Mouse (Mus musculus) heart, embryonic 16.5 days (tissue): ENCODE measurements around the gene Vps54. TPM values are rescaled to one million over a fixed set of nuclear protein-coding genes. Genes with fewer than 3 reads are reported as not detected.
"Not testable (repeated sequence)": the region's sequence is repeated elsewhere in the genome, so short reads cannot be mapped to it uniquely, and the experiment has no call there.

Experiments used
- ATAC-seq: fragments of 200-750 bp; cut with Nextera tagmentation; replicated peaks from 2 replicates; pipeline ENCODE4 v1.8.0; 2017; ENCODE audit warnings: moderate number of reproducible peaks; ENCODE audit not compliant: insufficient read depth, low FRiP score; ENCODE audit errors: extremely low read depth
- H3K27ac ChIP-seq: fragments of 300-500 bp; sonication (generic); 2 replicates; pipeline ENCODE4 v1.5.1; 2014; ENCODE audit warnings: mild to moderate bottlenecking, low read length, control low read depth, moderate library complexity
- H3K27me3 ChIP-seq: fragments of 300-500 bp; sonication (generic); 2 replicates; pipeline ENCODE4 v1.6.1; 2014; ENCODE audit warnings: low read length, mixed read lengths; ENCODE audit not compliant: control insufficient read depth, insufficient read depth
- H3K36me3 ChIP-seq: fragments of 300-500 bp; sonication (generic); 2 replicates; pipeline ENCODE4 v1.6.1; 2014; ENCODE audit not compliant: control insufficient read depth, insufficient read depth
- H3K4me1 ChIP-seq: fragments of 300-500 bp; sonication (generic); 2 replicates; pipeline ENCODE4 v1.6.1; 2014; ENCODE audit warnings: low read length, mixed read lengths; ENCODE audit not compliant: control insufficient read depth, insufficient read depth
- H3K4me2 ChIP-seq: fragments of 300-500 bp; sonication (generic); 2 replicates; pipeline ENCODE4 v1.6.1; 2014; ENCODE audit warnings: low read depth, mild to moderate bottlenecking, control low read depth, low read length
- H3K4me3 ChIP-seq: fragments of 300-500 bp; sonication (generic); 2 replicates; pipeline ENCODE4 v1.5.1; 2014; ENCODE audit warnings: mild to moderate bottlenecking, control low read depth, low read length
- H3K9ac ChIP-seq: fragments of 300-500 bp; sonication (generic); 2 replicates; pipeline ENCODE4 v1.6.1; 2014; ENCODE audit warnings: low read length, control low read depth
- H3K9me3 ChIP-seq: fragments of 300-500 bp; sonication (generic); replicated peaks from 2 replicates; pipeline ENCODE4 v1.6.1; 2016; ENCODE audit warnings: low read length; ENCODE audit not compliant: control insufficient read depth
- WGBS: fragments of 180-500 bp; shearing (Covaris S2); extraction: QIAGEN DNeasy Blood & Tissue Kit; methylation state at CpG from one replicate; pipeline ENCODE4 v1.1.7; 2014; 5-methylcytosine and 5-hydroxymethylcytosine counted together
- polyA plus RNA-seq: library from polyadenylated mRNA; unstranded; fragments of >200 nt; fragmentation: Nextera tagmentation; extraction: Ambion mirVana; gene quantifications from 2 replicates; pipeline ENCODE4 v1.2.1, GENCODE M21; 2015

The Vps54 gene
- polyA plus RNA-seq, 1 experiment from 2014 or later: 7.0 TPM

GRCm38 (mm10) chr11:21265423-21265822 lies 26.3 kb downstream of the Vps54 start:
- H3K36me3 ChIP-seq: peaks cover 23% of the 10 kb centered on the region
- no peaks in the 10 kb centered on the region; the same call in 1 of the 2 replicates for H3K9me3 ChIP-seq
- H3K4me2 ChIP-seq: no peak overlapping the region
- no peak overlapping the region for H3K27ac ChIP-seq
- H3K4me3 ChIP-seq: no peak overlapping the region
- H3K9ac ChIP-seq: no peak overlapping the region
- no peaks in the 10 kb centered on the region; the same call in 1 of the 2 replicates for H3K4me1 ChIP-seq
- no peaks in the 10 kb centered on the region for H3K27me3 ChIP-seq
- WGBS: 71% methylated on average over 3 of the region's 3 CpGs
- no peak for ATAC-seq

GRCm38 (mm10) chr11:21276151-21276550 lies 37.1 kb downstream of the Vps54 start:
- no peak for ATAC-seq
- Histone ChIP-seq H3K27ac (no peak overlapping the region), H3K9me3 (no peaks in the 10 kb centered on the region), H3K4me1 (no peaks in the 10 kb centered on the region), H3K27me3 (no peaks in the 10 kb centered on the region), H3K9ac (no peak overlapping the region), H3K4me3 (no peak overlapping the region), H3K36me3 (peaks cover 11% of the 10 kb centered on the region), H3K4me2 (no peak overlapping the region)
- 82% methylated on average over 2 of the region's 2 CpGs for WGBS

GRCm38 (mm10) chr11:21286391-21286790 lies 47.3 kb downstream of the Vps54 start:
- Histone ChIP-seq H3K9me3 (no peaks in the 10 kb centered on the region), H3K27ac (no peak overlapping the region), H3K4me3 (no peak overlapping the region), H3K4me2 (no peak overlapping the region), H3K27me3 (no peaks in the 10 kb centered on the region), H3K4me1 (no peaks in the 10 kb centered on the region), H3K9ac (no peak overlapping the region), H3K36me3 (peaks cover 6% of the 10 kb centered on the region)
- no peak for ATAC-seq
- 60% methylated on average over 3 of the region's 3 CpGs for WGBS

- not testable (repeated sequence) for ATAC-seq, H3K27me3 ChIP-seq, H3K36me3 ChIP-seq, H3K4me2 ChIP-seq, H3K9ac ChIP-seq, H3K4me3 ChIP-seq, H3K4me1 ChIP-seq, H3K9me3 ChIP-seq, H3K27ac ChIP-seq
- WGBS: 92% methylated on average over 2 of the region's 2 CpGs
Observed at GRCm38 (mm10) chr11:21288153-21288552, 49.1 kb downstream of the Vps54 start.

GRCm38 (mm10) chr11:21295486-21295885 lies 56.4 kb downstream of the Vps54 start:
- no peaks in the 10 kb centered on the region for H3K27me3 ChIP-seq
- no peak overlapping the region for H3K9ac ChIP-seq
- no peak overlapping the region for H3K4me3 ChIP-seq
- H3K36me3 ChIP-seq: peaks cover 15% of the 10 kb centered on the region
- H3K9me3 ChIP-seq: no peaks in the 10 kb centered on the region
- peaks cover 5% of the 10 kb centered on the region for H3K4me1 ChIP-seq
- H3K4me2 ChIP-seq: no peak overlapping the region
- no peak overlapping the region for H3K27ac ChIP-seq
- ATAC-seq: no peak
- 57% methylated on average over 5 of the region's 5 CpGs for WGBS

GRCm38 (mm10) chr11:21303619-21304018 lies 64.5 kb downstream of the Vps54 start:
- Histone ChIP-seq H3K27ac (no peak overlapping the region), H3K4me3 (no peak overlapping the region), H3K9ac (no peak overlapping the region), H3K36me3 (peaks cover 23% of the 10 kb centered on the region), H3K4me2 (no peak overlapping the region), H3K27me3 (no peaks in the 10 kb centered on the region), H3K4me1 (no peaks in the 10 kb centered on the region), H3K9me3 (no peaks in the 10 kb centered on the region)
- no peak for ATAC-seq
- WGBS: 83% methylated on average over 3 of the region's 3 CpGs

GRCm38 (mm10) chr11:21307078-21307668 lies 68.1 kb downstream of the Vps54 start:
- Histone ChIP-seq H3K27ac (no peak overlapping the region), H3K4me1 (no peaks in the 10 kb centered on the region), H3K4me3 (no peak overlapping the region), H3K27me3 (no peaks in the 10 kb centered on the region), H3K9me3 (no peaks in the 10 kb centered on the region), H3K4me2 (no peak overlapping the region), H3K36me3 (peaks cover 8% of the 10 kb centered on the region), H3K9ac (no peak overlapping the region)
- no peak for ATAC-seq
- 59% methylated on average over 5 of the region's 5 CpGs for WGBS

GRCm38 (mm10) chr11:21308119-21308518 lies 69.0 kb downstream of the Vps54 start:
- WGBS: 90% methylated on average over 5 of the region's 5 CpGs
- Histone ChIP-seq H3K27me3 (no peaks in the 10 kb centered on the region), H3K4me1 (no peaks in the 10 kb centered on the region), H3K4me2 (no peak overlapping the region), H3K36me3 (peaks cover 8% of the 10 kb centered on the region), H3K4me3 (no peak overlapping the region), H3K9ac (no peak overlapping the region), H3K9me3 (no peaks in the 10 kb centered on the region), H3K27ac (no peak overlapping the region)
- ATAC-seq: no peak

- 62% methylated on average over 6 of the region's 6 CpGs for WGBS
- ATAC-seq: no peak
- H3K4me3 ChIP-seq: no peak overlapping the region
Observed at GRCm38 (mm10) chr11:21309516-21309915, 70.4 kb downstream of the Vps54 start.

More at GRCm38 (mm10) chr11:21309516-21309915, 70.4 kb downstream of the Vps54 start:
- Histone ChIP-seq H3K4me1 (0 out of 2 replicates have a peak, but pooled peaks cover 2% of the 10 kb centered on the region), H3K4me2 (no peak overlapping the region), H3K27me3 (no peaks in the 10 kb centered on the region), H3K9ac (no peak overlapping the region), H3K9me3 (no peaks in the 10 kb centered on the region), H3K27ac (no peak overlapping the region), H3K36me3 (peaks cover 11% of the 10 kb centered on the region)
